Mouse (Mus musculus) olfactory bulb, adult 2 months (tissue): ENCODE measurements around the gene Dnmt3c.
A peak's percentile ranks its signal among the peaks of the same experiment; 100 is the strongest.

Experiments used
- CTCF ChIP-seq: fragments of 200-500 bp; IDR thresholded peaks from 2 replicates; pipeline ENCODE4 v1.5.1; 2012; ENCODE audit warnings: low read depth, mild to moderate bottlenecking, low read length, moderate library complexity; ENCODE audit not compliant: insufficient read depth
- POLR2A ChIP-seq: fragments of 200-500 bp; IDR thresholded peaks from 2 replicates; pipeline ENCODE4 v1.6.1; 2012; ENCODE audit warnings: mild to moderate bottlenecking, low read depth, low read length, moderate library complexity; ENCODE audit not compliant: insufficient read depth

- TF ChIP-seq CTCF (no peak), POLR2A (peak; percentile 56; the same call in 1 of the 2 replicates)
Observed at GRCm38 (mm10) chr2:153740500-153741436, 44.3 kb downstream of the Dnmt3c start, which contains the start of gene Mapre1.
